Mouse (Mus musculus): Measurements from ENCODE around the gene Nradd. TPM values are rescaled to one million over a fixed set of nuclear protein-coding genes. Genes with fewer than 3 reads are reported as not detected.
A peak's percentile ranks its signal among the peaks of the same experiment; 100 is the strongest.

Gene Nradd
- polyA plus RNA-seq, 1 experiment: 12.2 TPM

GRCm38 (mm10) chr9:110656249-110657221 is 32.3 kb upstream of the Nradd start, which contains the start of gene Ccdc12:
Gene Ccdc12 (plus strand): TSS chr9:110656503.
- peak within 1 kb of the TSS; percentile 91 for H3K4me3 ChIP-seq (ENCODE audit: control insufficient read depth, low read depth, low read length)
- TF ChIP-seq CTCF (IDR thresholded peaks at IDR 0.05; ENCODE audit: control insufficient read depth, insufficient read depth, insufficient replicate concordance, low read depth, low read length): no peak
- peak; percentile 80 for TF ChIP-seq POLR2A (IDR thresholded peaks at IDR 0.05; ENCODE audit: control insufficient read depth, low read depth, low read length)
- peaks cover 32% of the 10 kb centered on the region for H3K4me1 ChIP-seq (ENCODE audit: control insufficient read depth, insufficient read depth, low read length)
- H3K27me3 ChIP-seq (ENCODE audit: control insufficient read depth, insufficient read depth, low read length): no peaks in the 10 kb centered on the region
- H3K36me3 ChIP-seq (ENCODE audit: control insufficient read depth, insufficient read depth, low read length): no peaks in the 10 kb centered on the region
- peak within 1 kb of the TSS; percentile 98 for H3K27ac ChIP-seq (ENCODE audit: control insufficient read depth, insufficient read depth, low read depth, low read length)

- Histone ChIP-seq H3K27ac (ENCODE audit: control insufficient read depth, insufficient read depth, low read depth, low read length) (peak overlapping the region; percentile 68), H3K27me3 (ENCODE audit: control insufficient read depth, insufficient read depth, low read length) (no peaks in the 10 kb centered on the region), H3K36me3 (ENCODE audit: control insufficient read depth, insufficient read depth, low read length) (no peaks in the 10 kb centered on the region), H3K4me1 (ENCODE audit: control insufficient read depth, insufficient read depth, low read length) (peaks cover 32% of the 10 kb centered on the region), H3K4me3 (ENCODE audit: control insufficient read depth, low read depth, low read length) (peak overlapping the region; percentile 91)
- TF ChIP-seq POLR2A (IDR thresholded peaks at IDR 0.05; ENCODE audit: control insufficient read depth, low read depth, low read length) (no peak), CTCF (IDR thresholded peaks at IDR 0.05; ENCODE audit: control insufficient read depth, insufficient read depth, insufficient replicate concordance, low read depth, low read length) (no peak)
Observed at GRCm38 (mm10) chr9:110655651-110656007, 31.4 kb upstream of the Nradd start.

GRCm38 (mm10) chr9:110654726-110655650 is 30.7 kb upstream of the Nradd start:
- H3K27ac ChIP-seq (ENCODE audit: control insufficient read depth, insufficient read depth, low read depth, low read length): no peak overlapping the region
- no peaks in the 10 kb centered on the region for H3K36me3 ChIP-seq (ENCODE audit: control insufficient read depth, insufficient read depth, low read length)
- H3K27me3 ChIP-seq (ENCODE audit: control insufficient read depth, insufficient read depth, low read length): no peaks in the 10 kb centered on the region
- TF ChIP-seq POLR2A (IDR thresholded peaks at IDR 0.05; ENCODE audit: control insufficient read depth, low read depth, low read length) (no peak), CTCF (IDR thresholded peaks at IDR 0.05; ENCODE audit: control insufficient read depth, insufficient read depth, insufficient replicate concordance, low read depth, low read length) (no peak)
- H3K4me1 ChIP-seq (ENCODE audit: control insufficient read depth, insufficient read depth, low read length): peaks cover 32% of the 10 kb centered on the region
- H3K4me3 ChIP-seq (ENCODE audit: control insufficient read depth, low read depth, low read length): no peak overlapping the region

- no peak for TF ChIP-seq CTCF (IDR thresholded peaks at IDR 0.05; ENCODE audit: control insufficient read depth, insufficient read depth, insufficient replicate concordance, low read depth, low read length)
- TF ChIP-seq POLR2A (IDR thresholded peaks at IDR 0.05; ENCODE audit: control insufficient read depth, low read depth, low read length): no peak
Observed at GRCm38 (mm10) chr9:110653655-110654461, 29.6 kb upstream of the Nradd start, which contains the start of gene Nbeal2. Gene Nbeal2 (minus strand): TSS chr9:110654161.

GRCm38 (mm10) chr9:110652963-110653654 is 28.9 kb upstream of the Nradd start:
- 0 out of 2 replicates have a peak, but pooled peaks have one; percentile 12 for TF ChIP-seq CTCF (IDR thresholded peaks at IDR 0.05; ENCODE audit: control insufficient read depth, insufficient read depth, insufficient replicate concordance, low read depth, low read length)
- no peak for TF ChIP-seq POLR2A (IDR thresholded peaks at IDR 0.05; ENCODE audit: control insufficient read depth, low read depth, low read length)
- Histone ChIP-seq H3K4me1 (ENCODE audit: control insufficient read depth, insufficient read depth, low read length) (peaks cover 40% of the 10 kb centered on the region), H3K36me3 (ENCODE audit: control insufficient read depth, insufficient read depth, low read length) (no peaks in the 10 kb centered on the region), H3K27me3 (ENCODE audit: control insufficient read depth, insufficient read depth, low read length) (no peaks in the 10 kb centered on the region), H3K4me3 (ENCODE audit: control insufficient read depth, low read depth, low read length) (peak overlapping the region; percentile 53), H3K27ac (ENCODE audit: control insufficient read depth, insufficient read depth, low read depth, low read length) (no peak overlapping the region)

More at GRCm38 (mm10) chr9:110653655-110654461, 29.6 kb upstream of the Nradd start, which contains the start of gene Nbeal2:
- Histone ChIP-seq H3K27me3 (ENCODE audit: control insufficient read depth, insufficient read depth, low read length) (no peaks in the 10 kb centered on the region), H3K27ac (ENCODE audit: control insufficient read depth, insufficient read depth, low read depth, low read length) (no peak within 1 kb of the TSS), H3K4me3 (ENCODE audit: control insufficient read depth, low read depth, low read length) (peak within 1 kb of the TSS; percentile 53), H3K4me1 (ENCODE audit: control insufficient read depth, insufficient read depth, low read length) (peaks cover 36% of the 10 kb centered on the region), H3K36me3 (ENCODE audit: control insufficient read depth, insufficient read depth, low read length) (no peaks in the 10 kb centered on the region)
